Mouse (Mus musculus): ENCODE measurements at regions not wholly inside any gene's neighbourhood (a gene's known extent, or its start where the extent isn't known, plus 50 kb on each side); places are given as distances from the start of the nearest gene placed in this dataset.

DNA sequence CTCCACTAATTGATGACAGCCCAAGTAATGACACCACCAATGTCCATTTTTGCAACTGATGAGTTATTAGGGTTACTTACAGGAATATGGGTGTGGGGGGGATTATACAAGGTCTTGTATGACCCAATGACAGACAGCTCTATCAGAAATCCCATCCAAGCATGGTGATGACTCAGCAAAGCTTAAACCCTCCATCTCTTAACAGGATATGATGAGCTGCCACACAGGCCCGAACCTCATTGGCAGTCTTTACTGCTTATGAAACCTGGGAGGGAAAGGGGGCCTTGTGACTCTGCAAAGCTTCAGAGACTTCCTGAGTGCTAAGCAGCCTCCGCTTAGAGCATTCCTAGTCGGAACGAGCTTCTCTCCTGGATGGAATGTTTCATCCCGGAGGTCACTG is 176.4 kb downstream of the 1700010I14Rik start:
- Histone ChIP-seq H3K36me3 (ENCODE audit: control insufficient read depth, insufficient read depth) (no peaks in the 10 kb centered on the region), H3K27ac (ENCODE audit: low read length) (no peak overlapping the region), H3K9me3 (replicated peaks; ENCODE audit: control insufficient read depth, low read length) (no peaks in the 10 kb centered on the region), H3K9ac (ENCODE audit: low read depth, low read length) (no peak overlapping the region), H3K4me2 (ENCODE audit: low read depth, low read length) (no peak overlapping the region), H3K27me3 (ENCODE audit: control insufficient read depth, insufficient read depth, low read depth, low read length) (peaks cover 8% of the 10 kb centered on the region), H3K4me1 (ENCODE audit: control insufficient read depth, low read depth, low read length) (no peaks in the 10 kb centered on the region; the same call in 1 of the 2 replicates), H3K4me3 (ENCODE audit: low read depth, low read length) (no peak overlapping the region)
- ATAC-seq (ENCODE audit: low read depth): no peak
- WGBS (ENCODE audit: insufficient replicate concordance): 61% methylated on average over 5 of the region's 5 CpGs

DNA sequence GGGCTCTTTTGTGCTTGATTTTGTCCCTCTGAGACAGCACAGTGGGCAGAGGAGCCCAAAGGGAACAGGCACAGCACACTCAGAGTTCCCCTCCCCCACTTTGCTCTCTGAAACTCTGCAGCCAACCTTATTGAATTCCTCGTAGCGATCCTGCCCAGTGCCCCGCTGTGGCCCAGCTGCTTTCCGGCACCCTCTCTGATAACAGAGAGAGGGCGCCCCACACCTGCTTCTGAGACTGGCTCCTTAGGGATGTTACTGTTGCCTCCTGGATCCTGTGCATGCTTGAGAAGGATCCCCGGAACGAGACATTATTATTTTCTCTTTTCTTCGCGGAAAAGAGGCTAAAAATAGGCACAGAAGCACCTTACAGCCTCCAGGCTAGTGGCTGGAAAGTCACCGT is 179.0 kb downstream of the 1700010I14Rik start:
- Histone ChIP-seq H3K36me3 (ENCODE audit: control insufficient read depth, insufficient read depth) (no peaks in the 10 kb centered on the region), H3K4me3 (ENCODE audit: low read depth, low read length) (peak overlapping the region; percentile 21), H3K9ac (ENCODE audit: low read depth, low read length) (no peak overlapping the region), H3K9me3 (replicated peaks; ENCODE audit: control insufficient read depth, low read length) (no peaks in the 10 kb centered on the region), H3K27ac (ENCODE audit: low read length) (no peak overlapping the region), H3K4me2 (ENCODE audit: low read depth, low read length) (peak overlapping the region; percentile 50), H3K4me1 (ENCODE audit: control insufficient read depth, low read depth, low read length) (no peaks in the 10 kb centered on the region; the same call in 1 of the 2 replicates), H3K27me3 (ENCODE audit: control insufficient read depth, insufficient read depth, low read depth, low read length) (peaks cover 8% of the 10 kb centered on the region)
- WGBS (ENCODE audit: insufficient replicate concordance): 1% methylated on average over 10 of the region's 10 CpGs
- ATAC-seq (ENCODE audit: low read depth): no peak

DNA sequence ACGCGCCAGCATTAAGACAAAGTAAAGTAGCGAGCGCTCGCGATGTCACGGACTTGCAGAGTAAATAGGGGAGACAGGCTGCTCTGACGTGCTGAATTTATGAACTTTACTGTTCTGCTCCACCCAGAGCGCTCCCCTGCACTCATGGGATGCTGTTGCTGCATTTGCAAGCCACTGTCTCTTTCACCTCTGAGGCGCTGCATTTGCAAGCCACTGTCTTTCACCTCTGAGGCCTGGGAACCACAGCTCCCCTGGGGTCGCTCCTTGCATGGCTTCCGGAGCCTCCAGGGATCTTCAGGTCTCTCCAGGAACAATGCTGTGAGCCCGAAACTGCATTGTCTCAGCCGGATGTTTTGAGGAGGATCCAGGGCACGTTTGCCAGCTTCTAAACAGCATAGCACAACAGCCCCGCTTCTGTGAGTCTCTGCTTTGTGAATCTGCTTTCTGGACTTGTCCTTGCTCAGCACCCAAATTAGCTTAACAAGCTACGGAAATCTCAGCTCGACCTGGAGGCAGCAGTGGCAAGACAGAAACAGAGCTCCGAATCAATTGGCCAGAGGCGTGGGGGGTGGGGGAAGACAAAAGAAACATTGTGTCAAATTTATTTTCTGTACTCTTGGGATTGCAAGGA is 179.6 kb downstream of the 1700010I14Rik start:
- Histone ChIP-seq H3K4me2 (ENCODE audit: low read depth, low read length) (peak overlapping the region; percentile 50), H3K27ac (ENCODE audit: low read length) (no peak overlapping the region), H3K9ac (ENCODE audit: low read depth, low read length) (no peak overlapping the region), H3K9me3 (replicated peaks; ENCODE audit: control insufficient read depth, low read length) (no peaks in the 10 kb centered on the region), H3K36me3 (ENCODE audit: control insufficient read depth, insufficient read depth) (no peaks in the 10 kb centered on the region), H3K4me3 (ENCODE audit: low read depth, low read length) (peak overlapping the region; percentile 21), H3K4me1 (ENCODE audit: control insufficient read depth, low read depth, low read length) (no peaks in the 10 kb centered on the region; the same call in 1 of the 2 replicates), H3K27me3 (ENCODE audit: control insufficient read depth, insufficient read depth, low read depth, low read length) (peaks cover 8% of the 10 kb centered on the region)
- WGBS (ENCODE audit: insufficient replicate concordance): 2% methylated on average over 20 of the region's 20 CpGs
- no peak for ATAC-seq (ENCODE audit: low read depth)

DNA sequence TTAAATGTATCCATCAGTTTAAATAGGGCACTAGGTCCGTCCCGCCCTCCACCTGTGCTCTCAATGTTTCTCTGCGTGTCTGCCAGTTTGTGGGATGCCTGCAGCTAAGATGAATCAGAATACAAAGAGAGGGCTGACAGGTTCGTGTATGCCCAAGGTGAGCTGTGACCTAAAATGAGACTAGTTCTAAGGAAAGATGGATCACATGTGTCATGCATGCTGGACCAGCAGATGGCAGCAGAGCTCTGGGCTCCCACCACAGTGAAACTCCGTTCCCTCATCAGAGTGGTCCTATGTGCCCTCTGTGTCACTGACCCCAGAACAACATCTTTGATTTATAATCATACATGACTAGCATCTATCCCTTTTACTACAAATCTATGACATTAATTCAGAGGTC is 180.3 kb downstream of the 1700010I14Rik start:
- Histone ChIP-seq H3K4me1 (ENCODE audit: control insufficient read depth, low read depth, low read length) (no peaks in the 10 kb centered on the region; the same call in 1 of the 2 replicates), H3K27me3 (ENCODE audit: control insufficient read depth, insufficient read depth, low read depth, low read length) (peaks cover 8% of the 10 kb centered on the region), H3K4me3 (ENCODE audit: low read depth, low read length) (no peak overlapping the region; the same call in 1 of the 2 replicates), H3K4me2 (ENCODE audit: low read depth, low read length) (peak overlapping the region; percentile 50), H3K36me3 (ENCODE audit: control insufficient read depth, insufficient read depth) (no peaks in the 10 kb centered on the region), H3K9ac (ENCODE audit: low read depth, low read length) (no peak overlapping the region), H3K9me3 (replicated peaks; ENCODE audit: control insufficient read depth, low read length) (no peaks in the 10 kb centered on the region), H3K27ac (ENCODE audit: low read length) (no peak overlapping the region)
- WGBS (ENCODE audit: insufficient replicate concordance): 1% methylated on average over 5 of the region's 5 CpGs
- no peak for ATAC-seq (ENCODE audit: low read depth)

DNA sequence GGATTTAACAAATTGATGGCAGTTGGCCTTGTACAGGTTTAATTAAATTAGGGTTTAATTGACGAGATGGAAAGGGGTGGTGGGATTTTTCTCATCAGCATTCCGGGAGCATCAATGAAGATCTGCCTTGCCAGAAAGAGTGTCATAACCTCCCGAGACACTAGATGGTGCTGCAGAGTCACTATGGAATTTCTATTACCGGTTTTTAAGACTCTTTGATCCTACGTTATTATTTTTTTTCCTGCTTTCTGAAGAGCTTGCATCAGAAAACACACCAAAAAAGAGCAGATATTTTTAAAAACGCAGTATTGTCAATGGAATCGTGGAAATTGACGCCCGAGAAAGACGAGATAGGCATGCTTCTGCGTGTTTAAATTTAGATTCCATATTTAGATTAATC is 181.2 kb downstream of the 1700010I14Rik start:
- WGBS (ENCODE audit: insufficient replicate concordance): 14% methylated on average over 11 of the region's 11 CpGs

DNA sequence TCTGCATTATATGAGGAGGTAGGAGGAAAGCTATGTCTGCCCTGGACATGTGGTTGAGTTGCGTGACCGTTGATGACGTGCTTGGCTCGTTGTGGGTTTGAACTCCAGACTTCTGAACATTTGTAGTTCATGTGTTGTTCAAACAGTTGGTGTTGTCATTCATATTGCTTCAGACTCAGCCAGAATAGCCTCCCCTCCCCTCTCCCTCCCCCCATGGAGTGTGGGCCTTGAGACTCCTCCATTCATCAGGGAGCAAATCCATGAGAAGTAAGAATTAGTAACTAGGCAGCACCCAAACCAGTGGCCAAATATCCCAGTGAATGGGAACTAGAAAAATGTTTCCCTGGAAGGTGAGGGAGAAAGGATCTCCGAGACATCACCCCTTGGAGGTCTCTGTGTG is 209.0 kb downstream of the 1700010I14Rik start:
- Histone ChIP-seq H3K27ac (ENCODE audit: low read length) (no peak overlapping the region), H3K4me1 (ENCODE audit: control insufficient read depth, low read depth, low read length) (no peaks in the 10 kb centered on the region), H3K4me3 (ENCODE audit: low read depth, low read length) (no peak overlapping the region), H3K27me3 (ENCODE audit: control insufficient read depth, insufficient read depth, low read depth, low read length) (no peaks in the 10 kb centered on the region), H3K9ac (ENCODE audit: low read depth, low read length) (no peak overlapping the region), H3K4me2 (ENCODE audit: low read depth, low read length) (no peak overlapping the region), H3K36me3 (ENCODE audit: control insufficient read depth, insufficient read depth) (no peaks in the 10 kb centered on the region), H3K9me3 (replicated peaks; ENCODE audit: control insufficient read depth, low read length) (no peaks in the 10 kb centered on the region)
- no peak for ATAC-seq (ENCODE audit: low read depth)
- 65% methylated on average over 5 of the region's 5 CpGs for WGBS (ENCODE audit: insufficient replicate concordance)

More for the DNA sequence above, 181.2 kb downstream of the 1700010I14Rik start:
- Histone ChIP-seq H3K27me3 (ENCODE audit: control insufficient read depth, insufficient read depth, low read depth, low read length) (peaks cover 8% of the 10 kb centered on the region), H3K36me3 (ENCODE audit: control insufficient read depth, insufficient read depth) (no peaks in the 10 kb centered on the region), H3K4me3 (ENCODE audit: low read depth, low read length) (no peak overlapping the region), H3K27ac (ENCODE audit: low read length) (no peak overlapping the region), H3K4me2 (ENCODE audit: low read depth, low read length) (no peak overlapping the region), H3K4me1 (ENCODE audit: control insufficient read depth, low read depth, low read length) (no peaks in the 10 kb centered on the region; the same call in 1 of the 2 replicates), H3K9me3 (replicated peaks; ENCODE audit: control insufficient read depth, low read length) (no peaks in the 10 kb centered on the region), H3K9ac (ENCODE audit: low read depth, low read length) (no peak overlapping the region)
- ATAC-seq (ENCODE audit: low read depth): no peak

DNA sequence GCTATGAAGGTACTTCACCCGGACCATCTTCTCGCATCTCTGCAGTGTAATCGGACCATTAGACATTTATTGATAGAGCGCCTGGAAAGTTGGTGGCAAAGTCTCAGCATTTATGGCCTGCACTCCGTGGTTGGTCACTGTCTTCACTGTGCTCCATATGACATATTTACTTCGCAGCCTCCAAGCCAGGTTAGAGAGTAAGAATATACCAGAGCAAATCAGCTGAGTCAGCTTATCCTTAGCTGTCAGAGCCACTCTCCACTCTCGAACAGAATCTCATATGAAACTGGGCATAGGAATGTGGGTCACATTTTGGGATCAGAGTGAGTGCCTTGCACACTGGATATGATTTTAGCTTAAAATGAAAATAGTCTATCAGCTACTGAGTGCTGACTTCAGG is 212.3 kb downstream of the 1700010I14Rik start:
- Histone ChIP-seq H3K27ac (ENCODE audit: low read length) (no peak overlapping the region), H3K4me2 (ENCODE audit: low read depth, low read length) (no peak overlapping the region), H3K27me3 (ENCODE audit: control insufficient read depth, insufficient read depth, low read depth, low read length) (no peaks in the 10 kb centered on the region), H3K9ac (ENCODE audit: low read depth, low read length) (no peak overlapping the region), H3K36me3 (ENCODE audit: control insufficient read depth, insufficient read depth) (no peaks in the 10 kb centered on the region), H3K9me3 (replicated peaks; ENCODE audit: control insufficient read depth, low read length) (no peaks in the 10 kb centered on the region), H3K4me3 (ENCODE audit: low read depth, low read length) (no peak overlapping the region), H3K4me1 (ENCODE audit: control insufficient read depth, low read depth, low read length) (no peaks in the 10 kb centered on the region)
- no peak for ATAC-seq (ENCODE audit: low read depth)
- WGBS (ENCODE audit: insufficient replicate concordance): 71% methylated on average over 7 of the region's 7 CpGs

DNA sequence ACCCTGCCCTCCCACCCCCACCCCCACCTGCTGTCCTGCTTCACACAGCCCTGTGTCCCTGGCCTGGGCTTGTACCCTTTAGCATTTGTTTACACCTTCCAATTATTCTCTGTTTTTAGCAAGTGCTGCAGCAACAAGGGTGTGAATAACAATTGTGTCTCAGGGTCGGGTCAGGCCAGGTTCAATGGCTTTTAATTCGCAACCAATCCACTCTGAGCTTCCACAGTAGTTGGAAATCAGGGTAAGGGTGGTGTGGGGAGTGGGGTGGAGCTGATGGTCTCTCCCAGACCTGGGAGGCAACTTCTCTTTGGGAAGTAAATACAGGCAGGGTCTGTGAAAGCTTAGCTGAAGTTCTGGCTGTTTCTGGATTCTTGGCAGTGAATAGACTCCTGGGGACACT is 214.4 kb downstream of the 1700010I14Rik start:
- 15% methylated on average over 2 of the region's 2 CpGs for WGBS (ENCODE audit: insufficient replicate concordance)
- no peak for ATAC-seq (ENCODE audit: low read depth)
- Histone ChIP-seq H3K4me3 (ENCODE audit: low read depth, low read length) (no peak overlapping the region), H3K27me3 (ENCODE audit: control insufficient read depth, insufficient read depth, low read depth, low read length) (no peaks in the 10 kb centered on the region), H3K4me1 (ENCODE audit: control insufficient read depth, low read depth, low read length) (no peaks in the 10 kb centered on the region), H3K27ac (ENCODE audit: low read length) (no peak overlapping the region), H3K9ac (ENCODE audit: low read depth, low read length) (no peak overlapping the region), H3K9me3 (replicated peaks; ENCODE audit: control insufficient read depth, low read length) (no peaks in the 10 kb centered on the region), H3K36me3 (ENCODE audit: control insufficient read depth, insufficient read depth) (no peaks in the 10 kb centered on the region), H3K4me2 (ENCODE audit: low read depth, low read length) (no peak overlapping the region)

DNA sequence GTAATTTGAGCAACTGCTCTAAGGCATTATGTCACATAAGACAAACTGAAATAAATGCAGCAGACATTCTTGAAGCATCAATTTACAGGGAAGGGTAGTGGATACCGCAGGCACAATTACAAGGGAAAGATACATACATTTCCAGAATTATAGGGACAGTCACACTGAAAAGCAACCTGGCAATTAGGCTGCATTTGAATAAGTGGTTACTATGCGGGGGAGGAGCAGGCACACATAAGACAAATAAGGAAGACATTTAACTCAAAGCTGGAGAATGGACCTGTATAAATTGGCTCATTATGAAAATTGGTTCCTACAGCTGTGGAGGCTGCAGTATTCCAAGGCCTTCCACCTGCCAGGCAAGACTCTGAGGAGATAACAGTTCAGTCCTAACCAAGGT is 211.2 kb upstream of the Gm17728 start:
- no peaks in the 10 kb centered on the region for H3K36me3 ChIP-seq (ENCODE audit: control insufficient read depth, insufficient read depth)
- ATAC-seq (ENCODE audit: low read depth): no peak
- no peak overlapping the region for H3K9ac ChIP-seq (ENCODE audit: low read depth, low read length)
- H3K4me3 ChIP-seq (ENCODE audit: low read depth, low read length): no peak overlapping the region
- H3K27ac ChIP-seq (ENCODE audit: low read length): no peak overlapping the region
- H3K4me1 ChIP-seq (ENCODE audit: control insufficient read depth, low read depth, low read length): no peaks in the 10 kb centered on the region
- H3K9me3 ChIP-seq (replicated peaks; ENCODE audit: control insufficient read depth, low read length): no peaks in the 10 kb centered on the region
- WGBS (ENCODE audit: insufficient replicate concordance): 67% methylated on average over 2 of the region's 2 CpGs
- H3K4me2 ChIP-seq (ENCODE audit: low read depth, low read length): no peak overlapping the region
- H3K27me3 ChIP-seq (ENCODE audit: control insufficient read depth, insufficient read depth, low read depth, low read length): no peaks in the 10 kb centered on the region

Data from liver, embryonic 16.5 days (tissue).